Mouse (Mus musculus) hindbrain, embryonic 14.5 days (tissue): ENCODE data around the gene Cd276. TPM values are rescaled to one million over a fixed set of nuclear protein-coding genes. Genes with fewer than 3 reads are reported as not detected.

Experiments used
- ATAC-seq: fragments of 200-750 bp; cut with Nextera tagmentation; 2 replicates; pipeline ENCODE4 v1.8.0; 2017; ENCODE audit warnings: moderate number of reproducible peaks, mild to moderate bottlenecking, moderate TSS enrichment, moderate library complexity; ENCODE audit not compliant: low FRiP score
- DNase-seq: peaks from one replicate; pipeline ENCODE4 v3.0.0-alpha.2; 2015; ENCODE audit warnings: low spot score
- H3K27ac ChIP-seq: fragments of 300-500 bp; sonication (generic); 2 replicates; pipeline ENCODE4 v1.5.1; 2014; ENCODE audit warnings: mild to moderate bottlenecking, moderate library complexity
- H3K27me3 ChIP-seq: fragments of 300-500 bp; sonication (generic); 2 replicates; pipeline ENCODE4 v1.6.1; 2014; ENCODE audit warnings: mild to moderate bottlenecking, low read length, mixed read lengths; ENCODE audit not compliant: control insufficient read depth, insufficient read depth
- H3K36me3 ChIP-seq: fragments of 300-500 bp; sonication (generic); replicated peaks from 2 replicates; pipeline ENCODE4 v1.6.1; 2014; ENCODE audit not compliant: control insufficient read depth, insufficient read depth
- H3K4me1 ChIP-seq: fragments of 300-500 bp; sonication (generic); replicated peaks from 2 replicates; pipeline ENCODE4 v1.6.1; 2014; ENCODE audit warnings: antibody characterized with exemption, low read length, mixed read lengths; ENCODE audit not compliant: control insufficient read depth, insufficient read depth
- H3K4me2 ChIP-seq: fragments of 300-500 bp; sonication (generic); replicated peaks from 2 replicates; pipeline ENCODE4 v1.6.1; 2014; ENCODE audit warnings: mild to moderate bottlenecking, moderate library complexity
- H3K4me3 ChIP-seq: fragments of 300-500 bp; sonication (generic); replicated peaks from 2 replicates; pipeline ENCODE4 v1.5.1; 2014; ENCODE audit warnings: mild to moderate bottlenecking, low read length
- H3K9ac ChIP-seq: fragments of 300-500 bp; sonication (generic); 2 replicates; pipeline ENCODE4 v1.6.1; 2014
- H3K9me3 ChIP-seq: fragments of 300-500 bp; sonication (generic); 2 replicates; pipeline ENCODE4 v1.6.1; 2016; ENCODE audit warnings: low read length; ENCODE audit not compliant: control insufficient read depth
- WGBS: fragments of 180-500 bp; shearing (Covaris S2); extraction: QIAGEN DNeasy Blood & Tissue Kit; methylation state at CpG from one replicate; pipeline ENCODE4 v1.1.7; 2014; 5-methylcytosine and 5-hydroxymethylcytosine counted together
- polyA plus RNA-seq: library from polyadenylated mRNA; unstranded; fragments of >200 nt; fragmentation: Nextera tagmentation; extraction: Ambion mirVana; gene quantifications from 2 replicates; pipeline ENCODE4 v1.2.1, GENCODE M21; 2014

Cd276 gene
- polyA plus RNA-seq, 1 experiment from 2014 or later: 37.6 TPM

- H3K27ac ChIP-seq: no peak overlapping the region
- no peaks in the 10 kb centered on the region for H3K27me3 ChIP-seq
- 50% methylated on average over 5 of the region's 5 CpGs for WGBS
- no peaks in the 10 kb centered on the region; the same call in 1 of the 2 replicates for H3K4me1 ChIP-seq
- 0 out of 2 replicates have a peak, but pooled peaks have one; percentile 32 for ATAC-seq
- H3K4me3 ChIP-seq: no peak overlapping the region
- H3K4me2 ChIP-seq: no peak overlapping the region
- no peak overlapping the region for H3K9ac ChIP-seq
- H3K9me3 ChIP-seq: no peaks in the 10 kb centered on the region
- DNase-seq: peak; percentile 87
- H3K36me3 ChIP-seq: peaks cover 27% of the 10 kb centered on the region
Measured at GRCm38 (mm10) chr9:58539886-58540285, 15.4 kb downstream of the Cd276 start.

- ATAC-seq (no peak), DNase-seq (no peak)
- peaks cover 40% of the 10 kb centered on the region for H3K36me3 ChIP-seq
Measured at GRCm38 (mm10) chr9:58537774-58538173, 17.5 kb downstream of the Cd276 start.

GRCm38 (mm10) chr9:58535447-58536134 is 19.6 kb downstream of the Cd276 start:
- DNase-seq (peak; percentile 76), ATAC-seq (peak; percentile 57; the same call in 1 of the 2 replicates)
- H3K27me3 ChIP-seq: no peaks in the 10 kb centered on the region
- H3K4me2 ChIP-seq: no peak overlapping the region
- 78% methylated on average over 20 of the region's 20 CpGs for WGBS
- H3K9me3 ChIP-seq: no peaks in the 10 kb centered on the region
- no peaks in the 10 kb centered on the region for H3K4me1 ChIP-seq
- peaks cover 53% of the 10 kb centered on the region for H3K36me3 ChIP-seq
- H3K27ac ChIP-seq: no peak overlapping the region
- H3K4me3 ChIP-seq: no peak overlapping the region
- H3K9ac ChIP-seq: no peak overlapping the region

More at GRCm38 (mm10) chr9:58537774-58538173, 17.5 kb downstream of the Cd276 start:
- Histone ChIP-seq H3K9me3 (no peaks in the 10 kb centered on the region), H3K4me2 (no peak overlapping the region), H3K9ac (no peak overlapping the region), H3K27me3 (no peaks in the 10 kb centered on the region), H3K4me3 (no peak overlapping the region), H3K27ac (no peak overlapping the region), H3K4me1 (no peaks in the 10 kb centered on the region; the same call in 1 of the 2 replicates)
- WGBS: 76% methylated on average over 3 of the region's 3 CpGs

- ATAC-seq (no peak), DNase-seq (peak; percentile 84)
- Histone ChIP-seq H3K4me2 (no peak overlapping the region), H3K4me3 (no peak overlapping the region), H3K27ac (no peak overlapping the region), H3K4me1 (no peaks in the 10 kb centered on the region), H3K36me3 (peaks cover 61% of the 10 kb centered on the region), H3K9me3 (no peaks in the 10 kb centered on the region), H3K9ac (no peak overlapping the region), H3K27me3 (no peaks in the 10 kb centered on the region)
- WGBS: 43% methylated on average over 1 of the region's 1 CpGs
Measured at GRCm38 (mm10) chr9:58534766-58535165, 20.5 kb downstream of the Cd276 start.

GRCm38 (mm10) chr9:58533322-58533721 is 21.9 kb downstream of the Cd276 start:
- 93% methylated on average over 6 of the region's 6 CpGs for WGBS
- no peak overlapping the region for H3K4me2 ChIP-seq
- H3K36me3 ChIP-seq: peaks cover 66% of the 10 kb centered on the region
- no peaks in the 10 kb centered on the region for H3K27me3 ChIP-seq
- H3K4me1 ChIP-seq: no peaks in the 10 kb centered on the region
- no peak overlapping the region for H3K27ac ChIP-seq
- H3K9me3 ChIP-seq: no peaks in the 10 kb centered on the region
- no peak overlapping the region for H3K9ac ChIP-seq
- DNase-seq: no peak
- no peak for ATAC-seq
- no peak overlapping the region for H3K4me3 ChIP-seq

GRCm38 (mm10) chr9:58532236-58532635 is 23.0 kb downstream of the Cd276 start:
- ATAC-seq (no peak), DNase-seq (no peak)
- H3K27ac ChIP-seq: no peak overlapping the region
- peaks cover 67% of the 10 kb centered on the region for H3K36me3 ChIP-seq
- H3K27me3 ChIP-seq: no peaks in the 10 kb centered on the region
- no peak overlapping the region for H3K9ac ChIP-seq
- WGBS: 88% methylated on average over 4 of the region's 4 CpGs
- no peak overlapping the region for H3K4me2 ChIP-seq
- H3K4me3 ChIP-seq: no peak overlapping the region
- H3K4me1 ChIP-seq: no peaks in the 10 kb centered on the region
- H3K9me3 ChIP-seq: no peaks in the 10 kb centered on the region

- ATAC-seq: no peak
- WGBS: 94% methylated on average over 13 of the region's 13 CpGs
Measured at GRCm38 (mm10) chr9:58530407-58530806, 24.8 kb downstream of the Cd276 start.

GRCm38 (mm10) chr9:58527841-58528240 is 27.4 kb downstream of the Cd276 start:
- no peaks in the 10 kb centered on the region for H3K27me3 ChIP-seq
- H3K4me2 ChIP-seq: no peak overlapping the region
- H3K27ac ChIP-seq: no peak overlapping the region
- H3K9me3 ChIP-seq: no peaks in the 10 kb centered on the region
- H3K36me3 ChIP-seq: peaks cover 75% of the 10 kb centered on the region
- DNase-seq: no peak
- H3K4me3 ChIP-seq: no peak overlapping the region
- no peaks in the 10 kb centered on the region for H3K4me1 ChIP-seq
- no peak overlapping the region for H3K9ac ChIP-seq
- WGBS: 49% methylated on average over 4 of the region's 4 CpGs
- ATAC-seq: no peak

More at GRCm38 (mm10) chr9:58530407-58530806, 24.8 kb downstream of the Cd276 start:
- Histone ChIP-seq H3K4me1 (no peaks in the 10 kb centered on the region), H3K9me3 (no peaks in the 10 kb centered on the region), H3K36me3 (peaks cover 73% of the 10 kb centered on the region), H3K4me2 (no peak overlapping the region), H3K27me3 (no peaks in the 10 kb centered on the region), H3K9ac (no peak overlapping the region), H3K27ac (no peak overlapping the region), H3K4me3 (no peak overlapping the region)
- no peak for DNase-seq

GRCm38 (mm10) chr9:58525108-58525507 is 30.1 kb downstream of the Cd276 start:
- no peaks in the 10 kb centered on the region for H3K27me3 ChIP-seq

More at GRCm38 (mm10) chr9:58525108-58525507, 30.1 kb downstream of the Cd276 start:
- DNase-seq: no peak
- no peaks in the 10 kb centered on the region for H3K9me3 ChIP-seq
- no peak overlapping the region for H3K4me3 ChIP-seq
- 87% methylated on average over 4 of the region's 4 CpGs for WGBS
- H3K27ac ChIP-seq: no peak overlapping the region
- no peak overlapping the region for H3K4me2 ChIP-seq
- no peak for ATAC-seq
- no peaks in the 10 kb centered on the region for H3K4me1 ChIP-seq
- H3K36me3 ChIP-seq: peaks cover 57% of the 10 kb centered on the region
- H3K9ac ChIP-seq: no peak overlapping the region
